Mouse (Mus musculus) liver, embryonic 16.5 days (tissue): ENCODE results near the gene Desi1. TPM values are rescaled to one million over a fixed set of nuclear protein-coding genes. Genes with fewer than 3 reads are reported as not detected.

Experiments
- ATAC-seq: fragments of 200-750 bp; cut with Nextera tagmentation; 2 replicates; pipeline ENCODE4 v1.8.0; 2017; ENCODE audit warnings: low read depth, mild to moderate bottlenecking, moderate number of reproducible peaks, moderate library complexity
- H3K27ac ChIP-seq: fragments of 300-500 bp; sonication (generic); 2 replicates; pipeline ENCODE4 v1.5.1; 2014; ENCODE audit warnings: mild to moderate bottlenecking, low read length
- H3K27me3 ChIP-seq: fragments of 300-500 bp; sonication (generic); 2 replicates; pipeline ENCODE4 v1.6.1; 2014; ENCODE audit warnings: low read depth, low read length, mixed read lengths; ENCODE audit not compliant: control insufficient read depth, insufficient read depth
- H3K36me3 ChIP-seq: fragments of 300-500 bp; sonication (generic); 2 replicates; pipeline ENCODE4 v1.6.1; 2014; ENCODE audit warnings: mild to moderate bottlenecking; ENCODE audit not compliant: control insufficient read depth, insufficient read depth
- H3K4me1 ChIP-seq: fragments of 300-500 bp; sonication (generic); 2 replicates; pipeline ENCODE4 v1.6.1; 2014; ENCODE audit warnings: low read depth, low read length, mixed read lengths; ENCODE audit not compliant: control insufficient read depth
- H3K4me2 ChIP-seq: fragments of 300-500 bp; sonication (generic); 2 replicates; pipeline ENCODE4 v1.6.1; 2014; ENCODE audit warnings: low read depth, low read length, mixed read lengths
- H3K4me3 ChIP-seq: fragments of 300-500 bp; sonication (generic); 2 replicates; pipeline ENCODE4 v1.5.1; 2014; ENCODE audit warnings: low read depth, mild to moderate bottlenecking, low read length
- H3K9ac ChIP-seq: fragments of 300-500 bp; sonication (generic); 2 replicates; pipeline ENCODE4 v1.6.1; 2014; ENCODE audit warnings: low read depth, low read length
- H3K9me3 ChIP-seq: fragments of 300-500 bp; sonication (generic); replicated peaks from 2 replicates; pipeline ENCODE4 v1.6.1; 2016; ENCODE audit warnings: low read length; ENCODE audit not compliant: control insufficient read depth
- WGBS: fragments of 180-500 bp; shearing (Covaris S2); extraction: QIAGEN DNeasy Blood & Tissue Kit; methylation state at CpG from one replicate; pipeline ENCODE4 v1.1.7; 2014; ENCODE audit not compliant: insufficient replicate concordance; 5-methylcytosine and 5-hydroxymethylcytosine counted together
- polyA plus RNA-seq: library from polyadenylated mRNA; unstranded; fragments of >200 nt; fragmentation: Nextera tagmentation; extraction: Ambion mirVana; gene quantifications from 2 replicates; pipeline ENCODE4 v1.2.1, GENCODE M21; 2015

Desi1 gene
- polyA plus RNA-seq, 1 experiment from 2014 or later: 11.5 TPM

- Histone ChIP-seq H3K9me3 (no peaks in the 10 kb centered on the region), H3K27ac (no peak overlapping the region), H3K4me2 (no peak overlapping the region), H3K9ac (no peak overlapping the region), H3K36me3 (no peaks in the 10 kb centered on the region), H3K4me1 (no peaks in the 10 kb centered on the region; the same call in 1 of the 2 replicates), H3K4me3 (no peak overlapping the region), H3K27me3 (no peaks in the 10 kb centered on the region)
- 49% methylated on average over 5 of the region's 5 CpGs for WGBS
- ATAC-seq: no peak
Measured at GRCm38 (mm10) chr15:82052544-82052943, 18.9 kb upstream of the Desi1 start.

- Histone ChIP-seq H3K36me3 (peaks cover 12% of the 10 kb centered on the region; the same call in 1 of the 2 replicates), H3K9ac (peak within 1 kb of the TSS; percentile 93), H3K9me3 (no peaks in the 10 kb centered on the region), H3K4me1 (peaks cover 13% of the 10 kb centered on the region), H3K27ac (peak within 1 kb of the TSS; percentile 83), H3K27me3 (no peaks in the 10 kb centered on the region), H3K4me3 (peak within 1 kb of the TSS; percentile 96), H3K4me2 (peak within 1 kb of the TSS; percentile 82)
- peak; percentile 85 for ATAC-seq
- under 1% methylated on average over 74 of the region's 74 CpGs for WGBS
Measured at GRCm38 (mm10) chr15:82047080-82047883, 13.6 kb upstream of the Desi1 start, which contains the start of gene Snu13. Snu13 (minus strand) TSS chr15:82047598.

DNA sequence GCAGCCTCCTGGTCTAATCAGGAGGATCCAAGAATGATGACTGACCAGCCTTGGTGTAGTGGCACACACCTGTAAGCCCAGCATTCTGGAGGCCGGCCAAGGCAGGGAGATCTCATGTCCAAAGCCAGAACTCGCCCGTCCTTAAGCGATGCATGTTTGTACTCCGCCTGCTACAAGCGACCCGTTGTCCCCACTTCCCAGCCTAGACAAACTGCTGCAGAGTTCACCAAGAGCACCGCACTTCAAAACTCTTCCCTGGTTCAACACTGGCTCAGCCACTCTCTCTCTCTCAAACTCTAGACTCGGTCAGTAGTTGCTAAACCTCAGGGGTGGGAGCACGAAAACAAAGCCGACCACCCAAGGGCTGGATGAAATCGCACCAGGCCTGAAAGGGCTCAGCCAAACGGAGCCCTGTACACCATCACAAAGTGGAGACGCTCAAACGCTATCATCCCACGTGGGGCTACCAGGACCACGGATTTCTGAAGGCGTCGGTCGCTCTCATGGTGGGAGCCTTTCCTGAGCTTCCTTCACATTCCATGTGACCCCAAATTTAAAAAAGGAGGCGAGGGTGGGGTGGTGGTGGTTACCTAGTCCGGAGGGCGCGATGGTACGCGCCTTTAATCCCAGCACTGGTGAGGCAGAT, 12.7 kb upstream of the Desi1 start:
- Histone ChIP-seq H3K4me2 (peak overlapping the region; percentile 82), H3K4me3 (peak overlapping the region; percentile 96), H3K27ac (peak overlapping the region; percentile 83; the same call in 1 of the 2 replicates), H3K4me1 (peaks cover 13% of the 10 kb centered on the region), H3K36me3 (peaks cover 13% of the 10 kb centered on the region; the same call in 1 of the 2 replicates), H3K9ac (peak overlapping the region; percentile 93), H3K27me3 (no peaks in the 10 kb centered on the region), H3K9me3 (no peaks in the 10 kb centered on the region)
- under 1% methylated on average over 26 of the region's 26 CpGs for WGBS
- ATAC-seq: peak; percentile 19

DNA sequence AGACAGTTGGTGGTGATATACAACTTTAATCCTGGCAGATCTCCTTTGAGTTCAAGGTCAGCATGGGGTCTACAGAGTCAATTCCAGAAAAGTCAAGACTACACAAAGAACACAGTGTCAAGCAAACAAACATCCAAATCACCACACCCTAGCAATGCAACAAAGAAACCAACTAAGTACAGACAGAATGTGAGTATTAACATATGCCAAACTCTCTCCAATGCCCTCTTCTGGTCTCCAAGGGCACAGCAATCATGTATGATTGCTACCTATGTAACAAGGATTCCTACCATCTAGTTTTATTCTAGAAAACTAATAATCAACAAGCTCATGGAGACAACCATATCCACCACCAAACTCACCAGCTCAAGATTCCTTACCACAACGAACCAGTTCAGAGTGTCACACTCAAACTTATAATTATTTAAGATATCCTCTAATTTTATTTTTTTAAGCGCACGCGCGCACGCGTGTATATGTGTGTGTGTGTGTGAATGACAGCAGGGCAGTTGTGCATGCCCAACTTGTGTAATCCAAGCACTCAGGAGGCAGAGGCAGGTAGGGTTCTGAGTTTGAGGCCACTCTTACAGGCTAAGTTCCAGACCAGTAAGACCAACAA, 10.6 kb upstream of the Desi1 start:
- H3K9ac ChIP-seq: no peak overlapping the region
- WGBS: 95% methylated on average over 7 of the region's 7 CpGs
- H3K4me2 ChIP-seq: no peak overlapping the region

DNA sequence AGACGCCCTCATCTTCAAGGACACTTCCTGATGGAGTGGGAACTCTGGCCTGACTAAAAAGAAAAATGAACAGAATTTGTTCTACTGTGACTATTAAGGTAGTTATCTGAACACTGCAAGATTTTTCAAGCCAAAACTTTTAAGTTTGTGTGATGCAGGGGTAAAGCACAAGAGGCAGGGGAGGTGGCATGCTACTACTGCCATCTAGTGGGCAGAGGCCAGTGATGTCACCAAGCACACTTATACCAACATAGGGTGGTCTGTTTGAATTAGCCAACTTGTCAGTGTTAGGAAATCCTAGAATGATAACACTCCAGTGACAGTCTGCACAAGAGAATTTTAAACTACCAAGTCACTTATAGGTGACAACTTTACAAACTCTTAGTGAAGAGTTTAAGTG, 7.0 kb upstream of the Desi1 start:
- Histone ChIP-seq H3K4me2 (no peak overlapping the region), H3K9me3 (no peaks in the 10 kb centered on the region), H3K9ac (no peak overlapping the region), H3K4me1 (peaks cover 6% of the 10 kb centered on the region), H3K27me3 (no peaks in the 10 kb centered on the region), H3K27ac (no peak overlapping the region), H3K4me3 (no peak overlapping the region), H3K36me3 (peaks cover 47% of the 10 kb centered on the region)
- ATAC-seq: no peak
- WGBS: 94% methylated on average over 1 of the region's 1 CpGs

More for the DNA sequence above, 10.6 kb upstream of the Desi1 start:
- H3K9me3 ChIP-seq: no peaks in the 10 kb centered on the region
- no peaks in the 10 kb centered on the region for H3K27me3 ChIP-seq
- peaks cover 24% of the 10 kb centered on the region for H3K36me3 ChIP-seq
- H3K27ac ChIP-seq: no peak overlapping the region
- peaks cover 13% of the 10 kb centered on the region for H3K4me1 ChIP-seq
- ATAC-seq: no peak
- H3K4me3 ChIP-seq: no peak overlapping the region

DNA sequence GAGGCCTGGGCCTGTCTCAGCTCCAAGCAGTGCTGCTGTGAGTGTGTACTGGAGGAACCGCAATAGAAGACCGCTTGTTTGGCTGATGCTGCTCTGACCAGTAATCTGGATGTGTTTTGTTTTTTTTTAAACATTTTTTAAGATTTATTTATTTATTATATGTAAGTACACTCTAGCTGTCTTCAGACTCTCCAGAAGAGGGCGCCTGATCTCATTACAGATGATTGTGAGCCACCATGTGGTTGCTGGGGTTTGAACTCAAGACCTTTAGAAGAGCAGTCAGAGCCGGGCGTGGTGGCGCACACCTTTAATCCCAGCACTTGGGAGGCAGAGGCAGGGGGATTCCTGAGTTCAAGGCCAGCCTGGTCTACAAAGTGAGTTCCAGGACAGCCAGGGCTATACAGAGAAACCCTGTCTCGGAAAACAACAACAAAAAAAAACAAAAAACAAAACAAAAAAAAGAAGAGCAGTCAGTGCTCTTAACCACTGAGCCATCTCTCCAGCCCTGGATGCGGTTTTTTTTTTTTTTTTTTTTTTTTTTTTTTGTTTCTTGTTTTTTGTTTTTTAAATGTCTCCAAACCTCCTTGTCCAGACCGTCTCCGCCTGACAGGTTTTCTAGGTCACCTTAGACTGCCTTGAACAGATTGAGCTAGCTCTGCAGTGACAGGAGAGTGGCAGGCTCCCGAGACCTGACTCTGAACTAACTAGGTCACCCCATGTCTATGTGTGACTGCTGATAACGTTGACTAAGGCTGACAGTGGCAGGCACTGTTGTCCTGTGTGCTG, 2.4 kb upstream of the Desi1 start:
- no peaks in the 10 kb centered on the region for H3K9me3 ChIP-seq
- no peaks in the 10 kb centered on the region; the same call in 1 of the 2 replicates for H3K4me1 ChIP-seq
- no peak overlapping the region for H3K4me2 ChIP-seq
- WGBS: 64% methylated on average over 12 of the region's 12 CpGs
- no peak for ATAC-seq
- no peak overlapping the region for H3K27ac ChIP-seq
- no peak overlapping the region for H3K9ac ChIP-seq
- no peak overlapping the region for H3K4me3 ChIP-seq
- H3K27me3 ChIP-seq: no peaks in the 10 kb centered on the region
- peaks cover 36% of the 10 kb centered on the region for H3K36me3 ChIP-seq

- no peak overlapping the region for H3K27ac ChIP-seq
- 81% methylated on average over 7 of the region's 7 CpGs for WGBS
- H3K36me3 ChIP-seq: peaks cover 20% of the 10 kb centered on the region
- ATAC-seq: no peak
- no peaks in the 10 kb centered on the region for H3K4me1 ChIP-seq
- H3K4me2 ChIP-seq: no peak overlapping the region
- H3K9ac ChIP-seq: no peak overlapping the region
- H3K9me3 ChIP-seq: no peaks in the 10 kb centered on the region
- no peak overlapping the region for H3K4me3 ChIP-seq
- no peaks in the 10 kb centered on the region for H3K27me3 ChIP-seq
Measured at GRCm38 (mm10) chr15:82032386-82032785, 1.3 kb downstream of the Desi1 start.

- Histone ChIP-seq H3K27ac (no peak overlapping the region), H3K36me3 (peaks cover 38% of the 10 kb centered on the region), H3K4me3 (no peak overlapping the region), H3K9me3 (no peaks in the 10 kb centered on the region), H3K4me2 (no peak overlapping the region), H3K9ac (no peak overlapping the region), H3K4me1 (no peaks in the 10 kb centered on the region), H3K27me3 (no peaks in the 10 kb centered on the region)
- no peak for ATAC-seq
- WGBS: 74% methylated on average over 7 of the region's 7 CpGs
Measured at GRCm38 (mm10) chr15:82027726-82028125, 5.9 kb downstream of the Desi1 start.
